Mouse (Mus musculus) heart, postnatal 0 days (tissue): Measurements from ENCODE around the gene Slit2. TPM values are rescaled to one million over a fixed set of nuclear protein-coding genes. Genes with fewer than 3 reads are reported as not detected.
"Not testable (repeated sequence)": the region's sequence is repeated elsewhere in the genome, so short reads cannot be mapped to it uniquely, and the experiment has no call there.

ENCODE experiments used
- ATAC-seq: fragments of 200-750 bp; cut with Nextera tagmentation; 2 replicates; pipeline ENCODE4 v1.8.0; 2017; ENCODE audit warnings: low read depth, moderate number of reproducible peaks, moderate library complexity; ENCODE audit not compliant: insufficient read depth
- DNase-seq: peaks from one replicate; pipeline ENCODE4 v3.0.0-alpha.2; 2016; ENCODE audit warnings: low spot score
- H3K27ac ChIP-seq: fragments of 300-500 bp; sonication (generic); 2 replicates; pipeline ENCODE4 v1.5.1; 2014; ENCODE audit warnings: low read depth, mild to moderate bottlenecking
- H3K27me3 ChIP-seq: fragments of 300-500 bp; sonication (generic); 2 replicates; pipeline ENCODE4 v1.6.1; 2014; ENCODE audit warnings: low read length, mixed read lengths; ENCODE audit not compliant: control insufficient read depth, insufficient read depth
- H3K36me3 ChIP-seq: fragments of 300-500 bp; sonication (generic); replicated peaks from 2 replicates; pipeline ENCODE4 v1.6.1; 2014; ENCODE audit warnings: low read length, mixed read lengths; ENCODE audit not compliant: control insufficient read depth, insufficient read depth
- H3K4me1 ChIP-seq: fragments of 300-500 bp; sonication (generic); 2 replicates; pipeline ENCODE4 v1.6.1; 2014; ENCODE audit warnings: antibody characterized with exemption; ENCODE audit not compliant: control insufficient read depth, insufficient read depth
- H3K4me2 ChIP-seq: fragments of 300-500 bp; sonication (generic); 2 replicates; pipeline ENCODE4 v1.6.1; 2014; ENCODE audit warnings: low read depth, mild to moderate bottlenecking, low read length, moderate library complexity
- H3K4me3 ChIP-seq: fragments of 300-500 bp; sonication (generic); 2 replicates; pipeline ENCODE4 v1.5.1; 2014; ENCODE audit warnings: low read depth, low read length
- H3K9ac ChIP-seq: fragments of 300-500 bp; sonication (generic); replicated peaks from 2 replicates; pipeline ENCODE4 v1.6.1; 2014; ENCODE audit warnings: low read depth, low read length, mixed read lengths
- H3K9me3 ChIP-seq: fragments of 300-500 bp; sonication (generic); replicated peaks from 2 replicates; pipeline ENCODE4 v1.6.1; 2016; ENCODE audit warnings: low read length; ENCODE audit not compliant: control insufficient read depth
- CTCF ChIP-seq: IDR thresholded peaks from 2 replicates; pipeline ENCODE4 v1.5.1; 2016; ENCODE audit warnings: antibody characterized with exemption, control low read depth, low read depth
- EP300 ChIP-seq: IDR thresholded peaks from 2 replicates; pipeline ENCODE4 v1.6.1; 2016; ENCODE audit warnings: antibody characterized with exemption, low read depth
- WGBS: fragments of 180-500 bp; shearing (Covaris S2); extraction: QIAGEN DNeasy Blood & Tissue Kit; methylation state at CpG from one replicate; pipeline ENCODE4 v1.1.7; 2014; 5-methylcytosine and 5-hydroxymethylcytosine counted together
- polyA plus RNA-seq: library from polyadenylated mRNA; unstranded; fragments of >200 nt; fragmentation: Nextera tagmentation; extraction: Ambion mirVana; gene quantifications from 2 replicates; pipeline ENCODE4 v1.2.1, GENCODE M21; 2015
- total RNA-seq: library from RNA; depleted of rRNA; stranded (reverse); fragments of >200 nt; gene quantifications from 2 replicates; pipeline ENCODE4 v1.2.3, GENCODE M21; 2014; ENCODE audit warnings: low replicate concordance

Gene Slit2
- total and polyA plus RNA-seq, 2 experiments from 2014 or later = 4.9 to 17.6 TPM

GRCm38 (mm10) chr5:48235270-48235669, 252.3 kb downstream of the Slit2 start:
- WGBS = 89% methylated on average over 6 of the region's 6 CpGs
- Histone ChIP-seq H3K27me3 (no peaks in the 10 kb centered on the region), H3K36me3 (no peaks in the 10 kb centered on the region), H3K4me3 (no peak overlapping the region), H3K9ac (no peak overlapping the region), H3K4me1 (no peaks in the 10 kb centered on the region), H3K9me3 (no peaks in the 10 kb centered on the region), H3K4me2 (no peak overlapping the region), H3K27ac (no peak overlapping the region)
- no peak for DNase-seq
- TF ChIP-seq EP300 (no peak), CTCF (no peak)
- ATAC-seq = no peak

GRCm38 (mm10) chr5:48240751-48241150, 257.8 kb downstream of the Slit2 start:
- ATAC-seq, H3K4me2 ChIP-seq, H3K36me3 ChIP-seq, H3K27ac ChIP-seq, H3K4me3 ChIP-seq, H3K9ac ChIP-seq, H3K4me1 ChIP-seq, H3K9me3 ChIP-seq, H3K27me3 ChIP-seq: not testable (repeated sequence)
- DNase-seq = peak; percentile 46
- 36% methylated on average over 6 of the region's 6 CpGs for WGBS
- TF ChIP-seq CTCF = peak; percentile 78

- no peaks in the 10 kb centered on the region for H3K4me1 ChIP-seq
- DNase-seq (no peak), ATAC-seq (no peak)
- H3K4me2 ChIP-seq = no peak overlapping the region
- H3K27ac ChIP-seq = no peak overlapping the region
- no peaks in the 10 kb centered on the region for H3K36me3 ChIP-seq
- no peak for TF ChIP-seq CTCF
- no peak for TF ChIP-seq EP300
- WGBS = 70% methylated on average over 4 of the region's 4 CpGs
- H3K27me3 ChIP-seq = no peaks in the 10 kb centered on the region
- H3K9ac ChIP-seq = no peak overlapping the region
- no peak overlapping the region for H3K4me3 ChIP-seq
- no peaks in the 10 kb centered on the region for H3K9me3 ChIP-seq
Measured at GRCm38 (mm10) chr5:48248327-48248726, 265.4 kb downstream of the Slit2 start.

- Histone ChIP-seq H3K36me3 (no peaks in the 10 kb centered on the region), H3K9me3 (no peaks in the 10 kb centered on the region), H3K27ac (no peak overlapping the region), H3K4me2 (no peak overlapping the region), H3K4me3 (no peak overlapping the region), H3K9ac (no peak overlapping the region), H3K4me1 (no peaks in the 10 kb centered on the region), H3K27me3 (no peaks in the 10 kb centered on the region)
- DNase-seq (no peak), ATAC-seq (no peak)
- 75% methylated on average over 4 of the region's 4 CpGs for WGBS
- TF ChIP-seq CTCF = no peak
- no peak for TF ChIP-seq EP300
Measured at GRCm38 (mm10) chr5:48277561-48277960, 294.6 kb downstream of the Slit2 start.

- H3K27ac ChIP-seq = peak overlapping the region; percentile 81
Measured at GRCm38 (mm10) chr5:48301186-48301585, 318.2 kb downstream of the Slit2 start.

GRCm38 (mm10) chr5:48315057-48315602, 332.2 kb downstream of the Slit2 start:
- ATAC-seq = no peak
- H3K9me3 ChIP-seq = no peaks in the 10 kb centered on the region
- no peaks in the 10 kb centered on the region for H3K4me1 ChIP-seq
- H3K27me3 ChIP-seq = no peaks in the 10 kb centered on the region
- no peak overlapping the region for H3K27ac ChIP-seq
- no peak overlapping the region for H3K4me2 ChIP-seq
- no peak overlapping the region for H3K4me3 ChIP-seq
- WGBS = 48% methylated on average over 6 of the region's 6 CpGs
- no peaks in the 10 kb centered on the region for H3K36me3 ChIP-seq
- TF ChIP-seq CTCF (no peak), EP300 (no peak)
- DNase-seq = no peak
- H3K9ac ChIP-seq = no peak overlapping the region

More at GRCm38 (mm10) chr5:48301186-48301585, 318.2 kb downstream of the Slit2 start:
- no peaks in the 10 kb centered on the region for H3K9me3 ChIP-seq
- peaks cover 11% of the 10 kb centered on the region; the same call in 1 of the 2 replicates for H3K4me1 ChIP-seq
- WGBS = 41% methylated on average over 3 of the region's 3 CpGs
- H3K4me3 ChIP-seq = no peak overlapping the region
- no peaks in the 10 kb centered on the region for H3K36me3 ChIP-seq
- peak; percentile 91 for ATAC-seq
- no peaks in the 10 kb centered on the region for H3K27me3 ChIP-seq
- TF ChIP-seq CTCF (no peak), EP300 (no peak)
- no peak overlapping the region for H3K9ac ChIP-seq
- H3K4me2 ChIP-seq = no peak overlapping the region
- peak; percentile 59 for DNase-seq
